Mouse (Mus musculus) kidney, postnatal 36 days (tissue): ENCODE measurements around the gene Trmt10a.

ENCODE experiments used
- DNase-seq, 2 experiments: peaks; one replicate each; pipeline ENCODE4 v3.0.0; 2021 to 2022; ENCODE audit warnings: mixed read lengths in 2 of 2

The Trmt10a gene

DNA sequence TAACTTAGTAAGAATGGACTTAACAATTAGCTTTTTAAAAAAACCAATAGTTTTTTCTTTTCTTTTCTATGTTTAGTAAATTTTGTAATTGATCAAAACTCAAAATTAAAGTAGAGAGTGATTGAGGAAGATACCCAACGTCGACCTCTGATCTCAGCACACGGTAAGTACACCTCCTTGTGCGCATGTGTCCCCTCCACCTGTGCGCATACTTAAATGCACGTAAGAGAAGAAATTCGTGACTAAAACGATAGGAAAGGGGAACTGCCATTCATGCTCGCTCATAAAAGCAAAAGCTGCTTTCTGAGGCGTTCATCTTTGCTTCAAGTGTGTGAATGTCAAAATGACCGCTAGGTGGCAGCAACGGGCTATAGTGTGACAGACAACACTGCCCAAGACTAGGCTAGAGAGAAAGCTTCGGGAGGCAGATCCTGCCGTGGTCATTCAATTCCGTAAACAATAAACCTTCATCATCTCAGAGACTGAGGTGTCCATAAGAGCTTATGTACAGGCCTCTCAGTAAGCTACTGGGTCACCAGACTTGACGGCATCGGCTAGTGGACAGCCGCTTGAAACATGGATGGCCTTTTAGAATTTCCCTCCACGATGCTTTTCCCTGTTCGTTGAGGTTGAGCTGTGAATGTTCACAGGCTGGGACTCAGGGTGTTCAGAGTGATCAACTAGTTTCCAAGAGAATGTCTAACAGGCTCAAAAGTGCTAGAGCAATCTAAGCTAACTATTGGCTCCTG, 54.9 kb downstream of the Trmt10a start:
- peak; percentile 83 to 95 for DNase-seq

- no peak for DNase-seq
These were observed 55.4 kb downstream of the Trmt10a start for GRCm38 (mm10) chr3:138198722-138199068.

DNA sequence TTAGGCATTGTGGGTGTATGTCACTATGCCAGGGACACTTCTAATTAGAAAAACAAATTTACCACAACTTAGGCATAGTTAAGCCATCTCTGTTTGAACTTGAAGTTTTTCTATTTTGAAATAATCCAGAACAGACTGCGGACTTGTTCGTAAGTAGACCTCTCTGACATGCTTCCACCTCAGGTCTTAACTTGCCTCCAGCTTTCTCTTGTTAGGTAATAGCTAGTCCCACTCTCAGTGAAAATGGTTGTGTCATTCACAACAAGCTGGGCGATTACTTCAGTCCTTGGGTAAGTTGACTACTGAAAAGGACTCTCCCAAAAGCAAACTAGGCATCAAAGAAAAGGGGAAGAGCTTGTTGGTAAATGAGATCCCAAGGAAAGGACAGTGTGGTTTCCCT, 65.6 kb downstream of the Trmt10a start:
- DNase-seq = no peak
